Mouse (Mus musculus): ENCODE data around the gene Pvalb. TPM values are rescaled to one million over a fixed set of nuclear protein-coding genes. Genes with fewer than 3 reads are reported as not detected.

Gene Pvalb
- polyA plus RNA-seq, 1 experiment: not detected

DNA sequence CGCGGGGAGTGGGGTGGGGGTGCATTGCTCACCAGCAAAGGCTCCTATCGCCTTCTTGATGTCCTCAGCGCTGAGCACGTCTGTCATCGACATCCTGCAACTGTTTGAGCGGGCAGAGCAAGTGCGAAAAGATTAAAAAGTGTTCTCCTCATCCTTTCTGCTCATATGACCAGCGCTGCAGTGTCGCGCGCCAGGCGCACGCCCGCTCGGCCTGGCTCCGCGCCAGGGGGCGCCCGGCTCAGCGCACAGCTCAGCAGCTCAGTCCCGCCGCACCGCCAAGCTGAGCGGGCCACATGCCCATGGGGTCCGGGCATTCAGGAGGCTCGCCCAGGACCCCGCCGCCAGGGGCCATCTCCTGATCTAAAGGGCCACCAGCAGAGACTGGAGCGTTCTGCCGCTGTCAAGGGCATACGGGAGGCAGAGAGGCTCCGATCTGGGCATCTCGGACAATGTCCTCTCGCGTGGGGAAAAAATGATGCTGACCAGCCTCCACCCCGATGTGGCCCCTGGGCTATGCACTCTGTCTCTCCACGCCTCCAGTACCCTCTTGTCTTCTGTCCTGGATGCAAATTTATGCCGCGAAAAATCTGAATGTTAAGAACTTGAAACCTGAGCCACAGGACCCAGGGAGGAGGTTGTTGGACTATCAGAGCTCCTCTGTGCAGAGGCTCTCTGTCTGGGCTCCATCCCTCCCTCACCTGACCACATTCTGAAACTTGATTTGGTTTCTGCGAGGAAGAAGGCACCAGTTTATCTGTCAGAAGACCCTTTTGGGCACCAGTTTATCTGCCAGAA lies 1.9 kb downstream of the Pvalb start:
- Histone ChIP-seq H3K4me3 (ENCODE audit: insufficient read depth, low read length) (no peak overlapping the region), H3K27ac (ENCODE audit: insufficient read depth, low read length) (no peak overlapping the region), H3K4me1 (ENCODE audit: control insufficient read depth, insufficient read depth, low read length) (no peaks in the 10 kb centered on the region)
- no peak for TF ChIP-seq POLR2A (IDR thresholded peaks at IDR 0.05; ENCODE audit: low read depth, low read length)
- no peak for TF ChIP-seq CTCF (IDR thresholded peaks at IDR 0.05; ENCODE audit: borderline replicate concordance, insufficient read depth, low read length)

DNA sequence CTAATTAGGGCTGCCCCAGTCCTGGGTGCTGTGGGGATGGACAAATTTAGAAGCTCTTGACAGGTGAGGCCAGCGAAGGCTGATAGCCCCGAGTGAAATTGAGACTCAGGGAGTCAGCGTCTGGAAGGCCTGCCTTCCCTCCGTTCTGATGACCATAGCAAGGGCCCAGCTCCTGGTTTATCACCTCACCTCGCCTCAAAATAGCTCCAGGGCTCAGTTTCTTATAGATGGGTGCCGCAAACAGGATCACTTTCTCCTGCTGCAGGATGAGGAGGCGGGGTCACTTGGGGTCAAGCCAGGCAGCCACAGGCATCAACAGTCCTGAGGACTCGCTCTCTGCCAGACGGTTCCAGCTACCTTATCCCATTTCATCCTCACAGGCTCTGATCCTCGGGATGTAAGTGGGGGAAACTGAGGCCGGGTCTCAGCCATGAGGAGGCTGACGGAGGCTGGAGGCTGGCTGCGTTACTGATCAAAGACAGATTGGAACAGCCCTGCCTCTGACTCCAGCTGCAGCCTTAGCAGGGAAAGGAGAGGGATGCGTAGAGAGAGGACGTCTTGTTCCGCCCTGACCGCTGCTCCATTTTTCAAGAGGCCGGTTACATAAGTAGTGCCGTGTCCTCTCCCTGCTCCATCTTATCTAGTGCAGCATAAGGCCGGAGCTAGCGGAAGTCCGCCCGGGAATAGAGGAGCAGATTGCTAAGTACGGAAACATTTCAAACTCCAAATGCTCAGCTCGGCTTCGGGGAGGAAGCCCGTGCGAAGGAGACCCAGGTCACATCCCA lies 10.9 kb downstream of the Pvalb start:
- TF ChIP-seq POLR2A (IDR thresholded peaks at IDR 0.05; ENCODE audit: low read depth, low read length) (no peak), CTCF (IDR thresholded peaks at IDR 0.05; ENCODE audit: borderline replicate concordance, insufficient read depth, low read length) (no peak)
- Histone ChIP-seq H3K4me1 (ENCODE audit: control insufficient read depth, insufficient read depth, low read length) (no peaks in the 10 kb centered on the region), H3K4me3 (ENCODE audit: insufficient read depth, low read length) (no peak overlapping the region), H3K27ac (ENCODE audit: insufficient read depth, low read length) (no peak overlapping the region)

DNA sequence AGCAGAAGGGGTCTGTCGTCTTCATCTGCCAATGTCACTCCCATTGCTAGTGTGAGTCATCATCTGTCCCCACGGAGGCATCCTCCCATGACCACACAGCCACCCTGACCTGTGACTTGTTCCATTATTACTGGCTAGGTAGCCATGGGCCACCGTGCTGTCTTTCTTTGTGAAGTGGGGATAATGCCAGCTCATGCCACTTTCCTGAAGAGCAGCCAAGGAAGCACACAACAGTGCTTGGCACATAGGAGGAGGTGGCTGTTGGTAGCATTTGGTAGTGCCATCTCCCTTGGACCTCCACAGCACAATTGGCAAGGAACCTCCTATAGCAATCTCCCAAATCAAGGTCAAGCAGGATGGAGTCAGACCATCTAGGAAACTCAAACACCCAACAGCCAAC lies 11.9 kb downstream of the Pvalb start:
- no peaks in the 10 kb centered on the region for H3K4me1 ChIP-seq (ENCODE audit: control insufficient read depth, insufficient read depth, low read length)
- TF ChIP-seq CTCF (IDR thresholded peaks at IDR 0.05; ENCODE audit: borderline replicate concordance, insufficient read depth, low read length) (no peak), POLR2A (IDR thresholded peaks at IDR 0.05; ENCODE audit: low read depth, low read length) (no peak)
- H3K27ac ChIP-seq (ENCODE audit: insufficient read depth, low read length): no peak overlapping the region
- H3K4me3 ChIP-seq (ENCODE audit: insufficient read depth, low read length): no peak overlapping the region

DNA sequence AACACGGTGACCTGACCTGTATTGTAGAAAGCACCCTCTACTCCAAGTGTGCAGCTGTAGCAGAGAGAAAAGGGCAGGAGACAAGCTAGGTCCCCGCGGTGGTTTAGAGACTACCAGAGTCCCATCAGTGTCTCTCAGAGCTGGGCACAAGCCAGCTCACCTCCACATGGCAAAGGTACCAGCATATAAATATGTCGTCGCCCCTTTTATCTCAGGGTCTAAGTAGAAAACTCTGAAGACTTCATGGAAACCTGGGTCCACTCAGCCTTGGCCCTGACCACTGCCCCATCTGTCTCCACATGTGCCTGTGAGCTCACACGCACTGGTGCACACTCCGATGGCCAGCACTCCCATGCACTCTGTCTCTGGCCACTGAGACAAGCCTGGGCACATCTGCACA lies 16.6 kb downstream of the Pvalb start:
- Histone ChIP-seq H3K4me3 (ENCODE audit: insufficient read depth, low read length) (no peak overlapping the region), H3K27ac (ENCODE audit: insufficient read depth, low read length) (no peak overlapping the region), H3K4me1 (ENCODE audit: control insufficient read depth, insufficient read depth, low read length) (no peaks in the 10 kb centered on the region)
- no peak for TF ChIP-seq POLR2A (IDR thresholded peaks at IDR 0.05; ENCODE audit: low read depth, low read length)
- no peak for TF ChIP-seq CTCF (IDR thresholded peaks at IDR 0.05; ENCODE audit: borderline replicate concordance, insufficient read depth, low read length)

DNA sequence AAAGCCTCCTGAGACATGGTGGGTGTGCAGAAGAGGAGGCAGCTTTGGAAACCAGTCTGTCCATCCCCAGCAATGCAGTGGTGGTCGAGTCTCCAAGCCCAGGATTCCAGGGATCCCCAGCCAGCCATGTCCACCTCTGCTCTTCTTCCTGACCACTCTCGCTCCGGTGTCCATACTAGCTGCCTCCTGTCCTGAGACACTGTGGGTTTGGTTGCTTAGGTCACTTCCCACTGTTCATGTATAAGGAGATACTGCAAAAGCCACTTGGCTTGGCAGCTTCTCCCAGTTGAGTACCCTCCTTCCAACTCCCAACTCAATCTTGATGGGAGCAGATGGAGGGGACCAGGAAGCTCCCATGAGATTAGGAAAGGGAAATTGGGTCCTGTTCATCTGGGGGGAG lies 17.7 kb downstream of the Pvalb start:
- no peak overlapping the region for H3K27ac ChIP-seq (ENCODE audit: insufficient read depth, low read length)
- no peak overlapping the region for H3K4me3 ChIP-seq (ENCODE audit: insufficient read depth, low read length)
- TF ChIP-seq POLR2A (IDR thresholded peaks at IDR 0.05; ENCODE audit: low read depth, low read length) (no peak), CTCF (IDR thresholded peaks at IDR 0.05; ENCODE audit: borderline replicate concordance, insufficient read depth, low read length) (no peak)
- no peaks in the 10 kb centered on the region for H3K4me1 ChIP-seq (ENCODE audit: control insufficient read depth, insufficient read depth, low read length)

DNA sequence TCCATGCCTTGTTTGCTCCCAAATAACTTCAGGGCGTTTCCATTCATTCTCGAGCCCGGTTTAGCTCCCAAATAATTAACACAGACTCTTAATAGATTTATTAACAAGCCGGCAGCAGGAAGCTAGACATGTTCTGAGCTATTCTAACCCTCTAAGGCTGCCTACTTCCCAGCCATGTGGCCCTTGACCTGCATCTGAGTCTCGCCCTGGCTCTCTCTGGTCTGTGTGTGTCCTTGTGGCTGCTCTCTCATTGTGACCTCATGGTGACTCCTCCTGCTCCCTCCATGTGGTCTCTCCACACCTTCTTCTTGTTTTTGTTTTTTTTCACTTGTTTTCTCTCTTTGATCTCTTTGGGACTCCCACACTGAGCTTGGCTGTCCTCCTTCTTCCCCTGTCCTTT lies 19.3 kb downstream of the Pvalb start:
- Histone ChIP-seq H3K4me1 (ENCODE audit: control insufficient read depth, insufficient read depth, low read length) (no peaks in the 10 kb centered on the region), H3K4me3 (ENCODE audit: insufficient read depth, low read length) (no peak overlapping the region), H3K27ac (ENCODE audit: insufficient read depth, low read length) (no peak overlapping the region)
- no peak for TF ChIP-seq POLR2A (IDR thresholded peaks at IDR 0.05; ENCODE audit: low read depth, low read length)
- TF ChIP-seq CTCF (IDR thresholded peaks at IDR 0.05; ENCODE audit: borderline replicate concordance, insufficient read depth, low read length): no peak

DNA sequence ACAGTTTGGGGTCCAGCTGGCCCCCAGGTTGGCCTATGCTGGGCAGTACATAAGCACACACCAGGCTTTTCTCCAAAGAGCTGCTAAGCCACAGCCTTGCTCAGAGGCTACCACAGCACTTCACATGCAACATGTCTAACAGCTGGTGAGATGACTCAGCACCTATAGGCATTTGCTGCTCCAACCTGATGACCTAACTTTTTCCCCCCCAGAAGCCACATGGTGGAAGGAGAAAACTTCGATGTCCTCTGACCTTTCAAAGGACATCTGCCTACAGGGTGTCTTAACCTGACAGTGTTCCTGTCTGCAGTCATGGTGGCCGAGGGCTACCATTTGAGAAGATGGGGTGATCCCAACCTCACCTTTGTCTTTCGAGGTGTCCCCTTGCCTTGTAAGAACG lies 20.6 kb downstream of the Pvalb start:
- Histone ChIP-seq H3K4me1 (ENCODE audit: control insufficient read depth, insufficient read depth, low read length) (no peaks in the 10 kb centered on the region), H3K27ac (ENCODE audit: insufficient read depth, low read length) (no peak overlapping the region), H3K4me3 (ENCODE audit: insufficient read depth, low read length) (no peak overlapping the region)
- no peak for TF ChIP-seq POLR2A (IDR thresholded peaks at IDR 0.05; ENCODE audit: low read depth, low read length)

DNA sequence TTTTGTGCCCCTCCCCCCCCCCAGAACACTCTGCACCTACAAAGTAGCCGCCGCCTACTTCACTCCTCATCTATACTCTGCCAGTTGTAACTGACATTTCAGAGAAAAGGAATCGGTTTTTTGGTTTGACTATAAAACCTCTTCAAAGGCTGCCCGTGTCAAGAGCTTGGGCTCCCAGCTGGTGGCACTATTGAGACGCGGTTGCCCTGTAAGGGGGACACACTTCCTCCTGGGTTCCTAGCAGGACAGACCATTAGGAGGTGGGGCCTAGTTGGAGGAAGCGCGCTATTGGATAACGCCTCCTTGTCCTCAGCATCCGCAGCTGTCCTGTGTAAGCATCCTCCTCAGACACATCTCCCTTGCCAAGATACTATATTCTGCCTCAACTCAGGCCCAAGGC lies 21.3 kb downstream of the Pvalb start:
- no peak overlapping the region for H3K4me3 ChIP-seq (ENCODE audit: insufficient read depth, low read length)
- no peak for TF ChIP-seq CTCF (IDR thresholded peaks at IDR 0.05; ENCODE audit: borderline replicate concordance, insufficient read depth, low read length)
- no peak overlapping the region for H3K27ac ChIP-seq (ENCODE audit: insufficient read depth, low read length)
- no peaks in the 10 kb centered on the region for H3K4me1 ChIP-seq (ENCODE audit: control insufficient read depth, insufficient read depth, low read length)

DNA sequence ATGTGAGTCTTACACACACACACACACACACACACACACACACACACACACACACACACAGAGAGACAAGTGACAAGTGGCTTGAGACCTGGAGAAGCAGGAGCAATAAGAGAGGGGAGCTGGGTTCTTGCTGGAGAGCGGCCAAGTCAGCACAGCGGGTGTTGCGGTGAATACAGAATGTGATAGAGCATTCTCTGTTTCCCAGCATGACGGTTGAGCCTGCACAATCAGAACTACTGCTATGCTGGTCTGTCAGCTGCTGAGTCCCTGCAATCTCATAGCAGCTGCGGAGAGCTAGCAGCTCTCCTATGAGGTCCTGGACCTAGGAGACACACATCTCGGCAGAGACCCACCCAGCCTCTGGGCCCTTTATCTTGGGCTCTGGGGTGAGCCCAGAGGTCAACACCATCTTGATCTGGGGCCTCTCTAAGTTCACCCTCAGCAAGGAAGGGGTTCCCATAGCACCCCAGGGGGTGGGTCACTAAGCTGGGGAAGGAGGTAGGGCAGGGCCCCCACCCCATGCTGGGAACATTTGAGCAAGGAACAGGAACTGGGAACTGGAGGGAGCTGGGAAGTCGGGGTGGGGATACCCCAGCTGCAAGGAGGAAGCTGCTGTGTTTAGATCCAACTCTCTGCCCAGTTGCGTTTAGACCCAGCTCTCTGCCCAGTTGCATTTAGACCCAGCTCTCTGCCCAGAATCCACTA lies 24.3 kb downstream of the Pvalb start:
- H3K27ac ChIP-seq (ENCODE audit: insufficient read depth, low read length): no peak overlapping the region

DNA sequence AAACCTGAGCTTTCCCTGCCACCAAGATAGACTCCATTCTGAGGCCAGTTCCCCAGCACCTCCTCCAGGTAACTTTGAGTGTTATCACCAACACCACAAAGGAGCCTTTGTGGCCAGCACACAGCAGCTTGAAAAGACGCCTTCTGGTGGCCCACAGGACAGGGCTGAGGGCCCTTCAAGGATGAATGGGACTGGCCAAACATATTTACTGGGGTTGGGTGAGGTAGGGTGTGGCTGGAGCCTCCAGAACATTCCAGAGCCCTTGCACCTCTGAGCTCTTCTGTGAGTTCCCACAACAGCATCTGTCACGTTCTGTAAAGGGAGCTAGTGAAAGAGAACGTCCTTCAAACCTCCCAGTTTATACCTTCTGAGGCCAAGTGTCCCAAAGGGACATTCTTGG lies 26.4 kb downstream of the Pvalb start:
- H3K4me1 ChIP-seq (ENCODE audit: control insufficient read depth, insufficient read depth, low read length): no peaks in the 10 kb centered on the region; the same call in 1 of the 2 replicates
- no peak overlapping the region for H3K4me3 ChIP-seq (ENCODE audit: insufficient read depth, low read length)
- TF ChIP-seq POLR2A (IDR thresholded peaks at IDR 0.05; ENCODE audit: low read depth, low read length) (no peak), CTCF (IDR thresholded peaks at IDR 0.05; ENCODE audit: borderline replicate concordance, insufficient read depth, low read length) (no peak)
- H3K27ac ChIP-seq (ENCODE audit: insufficient read depth, low read length): no peak overlapping the region

More for the DNA sequence above, 24.3 kb downstream of the Pvalb start:
- no peaks in the 10 kb centered on the region for H3K4me1 ChIP-seq (ENCODE audit: control insufficient read depth, insufficient read depth, low read length)
- no peak overlapping the region for H3K4me3 ChIP-seq (ENCODE audit: insufficient read depth, low read length)
- TF ChIP-seq POLR2A (IDR thresholded peaks at IDR 0.05; ENCODE audit: low read depth, low read length): no peak
- no peak for TF ChIP-seq CTCF (IDR thresholded peaks at IDR 0.05; ENCODE audit: borderline replicate concordance, insufficient read depth, low read length)

Data from embryonic fibroblast, embryonic 13.5 days (primary cell).